Mouse (Mus musculus): ENCODE data around the gene Chchd3.

DNA sequence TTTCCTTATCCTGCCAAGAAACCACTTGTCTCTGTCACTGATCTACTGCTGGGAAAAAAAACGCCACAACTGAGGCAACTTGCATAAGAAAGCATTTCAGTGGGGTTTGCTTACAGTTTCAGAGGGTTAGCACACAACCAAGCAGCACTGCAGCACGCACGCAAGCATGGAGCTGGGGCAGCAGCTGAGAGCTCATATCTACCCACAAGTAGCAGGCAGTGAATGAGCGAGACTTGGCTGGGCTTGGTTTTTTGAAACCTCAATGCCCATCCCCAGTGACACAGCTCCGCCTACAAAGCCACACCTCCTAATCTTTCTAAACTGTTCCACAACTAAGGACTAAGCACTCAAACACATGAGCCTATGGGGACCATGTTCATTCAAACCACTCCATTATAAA lies 16.6 kb downstream of the Chchd3 start:
- TF ChIP-seq CTCF (IDR thresholded peaks at IDR 0.05; ENCODE audit: borderline replicate concordance, control insufficient read depth, extremely low read depth, insufficient read depth, low read length, poor library complexity) (no peak), POLR2A (IDR thresholded peaks at IDR 0.05; ENCODE audit: control insufficient read depth, extremely low read depth, insufficient read depth, low read length, poor library complexity) (no peak)

All from thymus, adult 2 months (tissue).